Mouse (Mus musculus): ENCODE data around the gene Cdh12. TPM values are rescaled to one million over a fixed set of nuclear protein-coding genes. Genes with fewer than 3 reads are reported as not detected.
"Not testable (repeated sequence)": the region's sequence is repeated elsewhere in the genome, so short reads cannot be mapped to it uniquely, and the experiment has no call there.

Gene Cdh12
- polyA plus RNA-seq, 2 experiments: 0.16 to 0.29 TPM

- 72% methylated on average over 5 of the region's 5 CpGs for WGBS
- TF ChIP-seq POLR2A (IDR thresholded peaks at IDR 0.05; ENCODE audit: borderline replicate concordance, extremely low read depth, insufficient read depth, insufficient read length): no peak
- Histone ChIP-seq H3K9me3 (ENCODE audit: control insufficient read depth, low read length) (no peaks in the 10 kb centered on the region), H3K9ac (ENCODE audit: low read depth, low read length, severe bottlenecking) (no peak overlapping the region), H3K4me1 (ENCODE audit: control insufficient read depth, insufficient read depth, low read length) (no peaks in the 10 kb centered on the region), H3K4me3 (replicated peaks; ENCODE audit: low read length) (no peak overlapping the region), H3K4me2 (replicated peaks; ENCODE audit: low read depth, low read length, severe bottlenecking) (no peak overlapping the region), H3K27me3 (ENCODE audit: control insufficient read depth, insufficient read depth, low read length) (no peaks in the 10 kb centered on the region), H3K27ac (replicated peaks; ENCODE audit: low read depth, low read length) (no peak overlapping the region), H3K36me3 (ENCODE audit: control insufficient read depth, insufficient read depth, low read length) (no peaks in the 10 kb centered on the region)
- no peak for ATAC-seq (ENCODE audit: low FRiP score, low read depth)
- no peak for DNase-seq (ENCODE audit: low spot score)
These were observed 142.5 kb downstream of the Cdh12 start for GRCm38 (mm10) chr15:20591599-20591998.

- 88% methylated on average over 3 of the region's 3 CpGs for WGBS
- H3K4me2 ChIP-seq (replicated peaks; ENCODE audit: low read depth, low read length, severe bottlenecking); DNase-seq (ENCODE audit: low spot score); H3K27me3 ChIP-seq (ENCODE audit: control insufficient read depth, insufficient read depth, low read length); H3K27ac ChIP-seq (replicated peaks; ENCODE audit: low read depth, low read length); H3K36me3 ChIP-seq (ENCODE audit: control insufficient read depth, insufficient read depth, low read length); ATAC-seq (ENCODE audit: low FRiP score, low read depth); H3K9ac ChIP-seq (ENCODE audit: low read depth, low read length, severe bottlenecking); H3K4me3 ChIP-seq (replicated peaks; ENCODE audit: low read length); H3K4me1 ChIP-seq (ENCODE audit: control insufficient read depth, insufficient read depth, low read length); H3K9me3 ChIP-seq (ENCODE audit: control insufficient read depth, low read length): not testable (repeated sequence)
These were observed 156.7 kb downstream of the Cdh12 start for GRCm38 (mm10) chr15:20605751-20606150.

- no peak overlapping the region for H3K4me3 ChIP-seq (replicated peaks; ENCODE audit: low read length)
- no peak overlapping the region for H3K27ac ChIP-seq (replicated peaks; ENCODE audit: low read depth, low read length)
- no peak overlapping the region for H3K9ac ChIP-seq (ENCODE audit: low read depth, low read length, severe bottlenecking)
- H3K27me3 ChIP-seq (ENCODE audit: control insufficient read depth, insufficient read depth, low read length): no peaks in the 10 kb centered on the region
- no peak overlapping the region for H3K4me2 ChIP-seq (replicated peaks; ENCODE audit: low read depth, low read length, severe bottlenecking)
- H3K9me3 ChIP-seq (ENCODE audit: control insufficient read depth, low read length): no peaks in the 10 kb centered on the region
- TF ChIP-seq POLR2A (IDR thresholded peaks at IDR 0.05; ENCODE audit: borderline replicate concordance, extremely low read depth, insufficient read depth, insufficient read length): no peak
- ATAC-seq (ENCODE audit: low FRiP score, low read depth): no peak
- no peak for DNase-seq (ENCODE audit: low spot score)
- H3K4me1 ChIP-seq (ENCODE audit: control insufficient read depth, insufficient read depth, low read length): no peaks in the 10 kb centered on the region
- H3K36me3 ChIP-seq (ENCODE audit: control insufficient read depth, insufficient read depth, low read length): no peaks in the 10 kb centered on the region
- 76% methylated on average over 2 of the region's 2 CpGs for WGBS
These were observed 185.5 kb downstream of the Cdh12 start for GRCm38 (mm10) chr15:20634593-20634992.

- no peaks in the 10 kb centered on the region for H3K27me3 ChIP-seq (ENCODE audit: control insufficient read depth, insufficient read depth, low read length)
- no peaks in the 10 kb centered on the region for H3K9me3 ChIP-seq (ENCODE audit: control insufficient read depth, low read length)
- H3K27ac ChIP-seq (replicated peaks; ENCODE audit: low read depth, low read length): no peak overlapping the region
- H3K36me3 ChIP-seq (ENCODE audit: control insufficient read depth, insufficient read depth, low read length): no peaks in the 10 kb centered on the region
- no peak overlapping the region for H3K4me3 ChIP-seq (replicated peaks; ENCODE audit: low read length)
- 45% methylated on average over 2 of the region's 2 CpGs for WGBS
- H3K4me1 ChIP-seq (ENCODE audit: control insufficient read depth, insufficient read depth, low read length): no peaks in the 10 kb centered on the region
- no peak overlapping the region for H3K9ac ChIP-seq (ENCODE audit: low read depth, low read length, severe bottlenecking)
- no peak for TF ChIP-seq POLR2A (IDR thresholded peaks at IDR 0.05; ENCODE audit: borderline replicate concordance, extremely low read depth, insufficient read depth, insufficient read length)
- H3K4me2 ChIP-seq (replicated peaks; ENCODE audit: low read depth, low read length, severe bottlenecking): no peak overlapping the region
- DNase-seq (ENCODE audit: low spot score): no peak
- ATAC-seq (ENCODE audit: low FRiP score, low read depth): no peak
These were observed 190.1 kb downstream of the Cdh12 start for GRCm38 (mm10) chr15:20639155-20639554.

GRCm38 (mm10) chr15:20642905-20643414, 193.9 kb downstream of the Cdh12 start:
- H3K27ac ChIP-seq (replicated peaks; ENCODE audit: low read depth, low read length): no peak overlapping the region
- DNase-seq (ENCODE audit: low spot score) (no peak), ATAC-seq (ENCODE audit: low FRiP score, low read depth) (no peak)
- no peak for TF ChIP-seq POLR2A (IDR thresholded peaks at IDR 0.05; ENCODE audit: borderline replicate concordance, extremely low read depth, insufficient read depth, insufficient read length)
- no peaks in the 10 kb centered on the region for H3K9me3 ChIP-seq (ENCODE audit: control insufficient read depth, low read length)
- no peak overlapping the region for H3K4me3 ChIP-seq (replicated peaks; ENCODE audit: low read length)
- no peak overlapping the region for H3K9ac ChIP-seq (ENCODE audit: low read depth, low read length, severe bottlenecking)
- H3K36me3 ChIP-seq (ENCODE audit: control insufficient read depth, insufficient read depth, low read length): no peaks in the 10 kb centered on the region
- H3K4me1 ChIP-seq (ENCODE audit: control insufficient read depth, insufficient read depth, low read length): no peaks in the 10 kb centered on the region
- H3K27me3 ChIP-seq (ENCODE audit: control insufficient read depth, insufficient read depth, low read length): no peaks in the 10 kb centered on the region
- H3K4me2 ChIP-seq (replicated peaks; ENCODE audit: low read depth, low read length, severe bottlenecking): no peak overlapping the region
- WGBS: 90% methylated on average over 3 of the region's 3 CpGs

GRCm38 (mm10) chr15:20660221-20660620, 211.2 kb downstream of the Cdh12 start:
- Histone ChIP-seq H3K4me1 (ENCODE audit: control insufficient read depth, insufficient read depth, low read length) (no peaks in the 10 kb centered on the region), H3K27ac (replicated peaks; ENCODE audit: low read depth, low read length) (no peak overlapping the region), H3K4me2 (replicated peaks; ENCODE audit: low read depth, low read length, severe bottlenecking) (no peak overlapping the region), H3K27me3 (ENCODE audit: control insufficient read depth, insufficient read depth, low read length) (no peaks in the 10 kb centered on the region), H3K36me3 (ENCODE audit: control insufficient read depth, insufficient read depth, low read length) (no peaks in the 10 kb centered on the region), H3K4me3 (replicated peaks; ENCODE audit: low read length) (no peak overlapping the region), H3K9ac (ENCODE audit: low read depth, low read length, severe bottlenecking) (no peak overlapping the region), H3K9me3 (ENCODE audit: control insufficient read depth, low read length) (no peaks in the 10 kb centered on the region)
- no peak for DNase-seq (ENCODE audit: low spot score)
- ATAC-seq (ENCODE audit: low FRiP score, low read depth): no peak
- no peak for TF ChIP-seq POLR2A (IDR thresholded peaks at IDR 0.05; ENCODE audit: borderline replicate concordance, extremely low read depth, insufficient read depth, insufficient read length)
- WGBS: 71% methylated on average over 2 of the region's 2 CpGs

Measured in limb, embryonic 14.5 days (tissue).